Mouse (Mus musculus) heart, postnatal 10 days (tissue): ENCODE data around the gene Sncb. TPM values are rescaled to one million over a fixed set of nuclear protein-coding genes. Genes with fewer than 3 reads are reported as not detected.
A peak's percentile ranks its signal among the peaks of the same experiment; 100 is the strongest.
"Not testable (repeated sequence)": the region's sequence is repeated elsewhere in the genome, so short reads cannot be mapped to it uniquely, and the experiment has no call there.

Source experiments
- DNase-seq, 2 experiments: peaks; one replicate each; pipeline ENCODE4 v3.0.0; 2021
- intact Hi-C: fragments of 180-260 bp; cut with DNase I; formaldehyde crosslinking; loops from one replicate; pipeline ENCODE4 v1.15.1; 2025
- total RNA-seq, 2 experiments: library from RNA; stranded (reverse); gene quantifications; 2 replicates each; pipeline ENCODE4 v1.2.3; 2021

Gene Sncb
- total RNA-seq: not detected

DNA sequence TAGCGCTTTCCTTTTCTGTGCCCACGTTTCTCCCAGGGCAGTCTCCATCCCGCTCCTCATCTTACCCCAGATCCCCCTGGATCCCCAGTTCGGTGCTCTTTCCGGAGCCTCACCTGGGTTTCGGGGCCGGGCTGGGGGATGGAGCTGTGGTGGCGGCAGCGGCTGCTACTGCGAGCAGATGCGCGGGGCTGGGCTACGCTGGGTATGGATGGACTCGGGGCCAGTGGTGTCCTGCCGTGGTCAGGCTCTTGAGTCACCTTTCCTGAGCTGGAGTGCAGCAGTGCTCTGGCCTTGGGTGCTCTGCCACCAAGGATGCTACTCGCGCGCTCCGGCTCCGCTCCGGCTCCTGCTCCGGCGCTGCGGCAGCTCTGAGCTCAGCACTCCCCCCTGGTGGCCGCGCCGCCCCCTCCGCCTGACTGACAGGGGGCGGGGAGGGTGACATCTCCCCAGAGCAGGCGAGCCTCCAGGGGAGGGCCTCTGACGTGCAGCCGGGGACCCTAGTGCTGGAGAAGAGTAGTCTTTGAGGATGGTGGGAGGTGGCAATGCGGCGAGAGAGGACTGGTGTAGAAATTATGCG lies at the start of gene Sncb:
Gene Sncb, minus strand, starts transcription at position 404 of the 577 bp plus-strand sequence.
- DNase-seq: peak; percentile 41 to 49
- intact Hi-C loops: loop anchor here (10.0 kb wide), 1 partner anchor 51 kb away; no protein-coding TSS in a partner anchor

DNA sequence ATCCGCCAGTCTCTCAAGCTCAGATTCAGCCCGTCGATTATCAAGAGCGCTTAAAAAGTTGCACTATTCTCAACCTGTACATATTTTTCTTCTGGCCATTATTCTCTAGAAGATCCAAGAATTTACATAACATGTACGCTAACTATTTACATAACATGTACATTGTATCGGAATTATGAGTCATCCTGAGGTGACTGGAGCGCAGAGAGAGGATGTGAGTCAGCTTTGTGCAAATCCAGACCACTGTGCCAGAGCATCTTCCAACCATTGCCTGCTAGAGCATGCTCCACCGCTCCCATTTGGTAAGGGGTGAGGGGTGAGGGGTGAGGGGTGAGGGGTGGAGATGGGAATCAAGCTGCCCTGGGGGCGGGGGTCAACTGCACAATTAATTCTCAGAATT lies 47.0 kb upstream of the Sncb start:
- no peak for DNase-seq
- intact Hi-C loops: no loop called here

DNA sequence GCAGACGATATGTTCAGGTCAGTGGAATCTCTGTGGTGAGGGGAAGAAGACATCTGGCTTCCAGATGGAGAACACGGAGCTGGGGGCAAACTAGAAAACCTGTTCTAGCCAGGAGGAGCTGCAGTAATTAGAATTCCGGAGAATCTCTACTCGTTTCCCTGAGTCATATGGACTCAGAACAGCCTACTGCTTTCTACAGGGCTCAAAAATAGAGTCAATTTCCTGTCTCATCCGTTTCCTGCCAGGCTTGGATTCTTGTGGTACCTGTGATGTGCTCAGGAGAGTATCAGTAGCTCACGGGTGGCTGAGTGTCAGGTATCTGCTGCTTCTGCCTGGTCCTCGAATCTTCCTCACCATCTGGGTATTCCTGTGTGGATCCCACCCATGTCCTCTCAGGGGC lies 45.1 kb upstream of the Sncb start:
- no peak for DNase-seq
- intact Hi-C loops: no loop called here

DNA sequence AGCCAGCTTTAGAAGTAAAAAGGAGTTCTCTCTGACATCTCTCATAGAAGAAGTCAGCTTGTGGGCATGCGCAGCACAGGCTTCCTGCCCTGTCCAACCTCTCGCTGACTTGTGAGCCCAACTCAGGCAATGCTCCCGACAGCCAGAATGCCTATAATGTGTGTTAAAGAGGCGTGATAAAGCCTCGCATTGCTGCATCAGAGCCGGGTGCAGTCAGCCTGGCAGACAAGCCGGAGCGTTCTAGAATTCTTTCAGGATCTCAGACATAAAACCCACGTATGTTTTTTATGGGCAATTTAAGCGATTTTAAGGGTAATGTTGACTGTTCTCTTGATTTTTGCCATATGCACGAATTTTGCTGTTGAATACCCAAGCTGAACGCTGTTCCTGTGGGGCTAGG lies 41.7 kb upstream of the Sncb start:
- intact Hi-C loops: no loop called here
- DNase-seq: no peak

DNA sequence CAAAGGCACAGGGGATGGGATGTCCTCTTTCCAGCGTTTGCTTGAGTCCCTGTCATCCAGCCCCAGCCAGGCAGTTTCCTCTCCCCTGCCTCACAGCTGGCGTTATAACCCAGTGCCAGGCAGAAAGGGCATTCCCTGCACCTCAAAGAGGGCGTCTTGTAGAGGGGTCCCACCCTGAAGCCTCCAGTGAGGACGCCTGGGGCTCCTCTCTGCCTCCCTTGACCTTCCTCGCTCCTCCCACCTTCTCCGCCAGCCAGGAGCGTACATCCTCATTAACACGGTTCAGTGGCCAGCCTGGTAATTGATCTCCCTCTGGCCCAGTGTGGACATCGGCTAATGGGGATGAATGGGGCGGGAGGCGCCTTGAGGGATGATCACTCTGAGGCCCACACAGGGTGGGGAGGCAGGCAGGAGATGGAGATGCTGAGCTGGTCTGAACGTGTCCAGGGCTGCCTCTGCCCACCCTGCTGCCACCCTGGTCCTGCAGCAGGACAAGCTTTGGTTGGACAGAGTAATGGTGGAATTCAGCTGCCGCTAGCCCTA lies 40.1 kb upstream of the Sncb start:
- intact Hi-C loops: no loop called here
- DNase-seq: no peak

DNA sequence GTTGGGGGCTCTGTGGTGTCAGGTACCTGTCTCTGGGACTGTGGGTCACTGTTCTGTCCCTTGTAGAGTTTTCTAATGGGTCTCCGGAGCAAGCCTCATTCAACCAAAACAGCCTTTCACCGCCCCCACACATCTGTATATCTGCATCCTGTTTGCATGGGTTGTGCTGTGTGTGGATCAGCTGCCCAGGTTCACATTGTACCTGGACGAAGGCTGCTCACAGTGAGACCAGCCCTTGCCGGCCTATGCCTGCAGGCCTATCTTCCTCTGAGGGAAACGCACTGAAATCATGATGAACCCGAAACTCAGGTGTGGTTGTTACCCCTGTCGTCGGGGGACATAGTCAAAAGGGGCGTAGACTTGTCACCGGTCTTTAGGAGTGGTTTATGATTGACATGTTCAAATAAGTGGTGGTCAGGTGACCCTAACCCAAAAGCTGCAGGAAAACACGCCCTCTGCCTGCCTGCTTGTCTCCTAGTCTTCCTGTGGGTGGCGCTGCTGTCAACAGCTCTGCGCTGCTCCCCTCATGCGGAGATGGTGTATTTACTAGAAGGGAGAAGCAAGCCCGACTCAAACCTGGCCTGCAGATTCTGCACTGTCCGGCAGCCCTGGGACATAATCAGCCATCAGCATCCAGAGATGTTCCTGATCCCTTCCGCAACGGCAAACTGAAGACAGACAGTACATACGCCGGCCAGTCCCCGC lies 38.9 kb upstream of the Sncb start:
- DNase-seq: no peak
- intact Hi-C loops: no loop called here

DNA sequence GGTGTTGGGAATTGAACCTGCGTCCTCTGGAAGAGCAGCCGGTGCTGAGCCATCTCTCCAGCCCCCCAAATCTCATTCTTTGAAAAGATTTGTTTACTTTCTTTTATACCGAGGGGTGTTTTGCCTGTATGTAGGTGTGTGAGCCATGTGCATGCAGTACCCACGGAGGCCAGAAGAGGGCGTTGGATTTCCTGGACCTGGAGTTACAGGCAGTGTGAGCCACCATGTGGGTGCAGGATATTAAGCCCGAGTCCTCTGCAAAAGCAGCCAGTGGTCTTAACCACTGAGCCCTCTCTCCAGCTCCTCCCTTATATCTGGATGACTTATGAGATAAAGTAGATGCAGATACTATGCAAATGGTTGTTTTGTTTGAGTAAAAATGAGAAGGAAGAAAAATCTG lies 36.6 kb upstream of the Sncb start:
- intact Hi-C loops: no loop called here
- no peak for DNase-seq

DNA sequence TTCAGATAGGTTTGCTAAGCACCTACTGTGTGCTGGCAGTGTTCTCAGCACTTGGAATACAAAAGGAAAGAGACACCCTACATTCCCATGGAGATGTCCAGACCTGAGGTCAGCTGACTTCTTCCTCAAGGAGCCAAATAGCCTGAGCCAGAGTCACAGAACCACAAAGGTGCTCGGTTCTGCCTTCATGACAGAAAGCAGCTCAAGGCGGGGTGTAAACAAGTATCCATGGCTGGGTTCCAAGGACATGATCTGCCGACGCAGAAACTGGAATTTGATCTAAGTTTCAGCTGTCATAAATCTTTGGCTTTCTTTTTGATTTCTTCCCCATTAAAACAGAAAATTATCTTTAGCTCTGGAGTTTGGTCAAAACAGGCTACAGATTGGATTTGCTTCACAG lies 33.8 kb upstream of the Sncb start:
- intact Hi-C loops: no loop called here
- no peak for DNase-seq

DNA sequence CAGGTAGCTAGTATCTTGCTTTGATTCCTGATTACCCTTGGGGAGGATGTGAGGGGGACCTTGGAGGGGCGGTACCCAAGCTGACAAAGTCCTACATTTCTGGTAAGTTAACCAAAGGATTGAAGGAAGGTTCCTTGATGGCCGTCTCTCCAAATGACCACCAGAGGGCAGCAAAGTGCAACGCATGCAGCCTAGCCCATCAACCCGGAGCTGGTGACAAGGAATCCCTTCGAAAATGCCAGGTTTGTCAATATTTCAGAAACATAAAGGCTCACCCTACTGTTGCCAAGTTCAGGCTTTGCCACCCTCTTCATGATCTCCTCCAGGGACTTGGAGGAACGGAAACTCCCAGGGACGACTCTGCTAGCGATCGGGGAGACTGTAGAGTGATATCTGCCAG lies 33.3 kb upstream of the Sncb start:
- DNase-seq: peak; percentile 77 to 86
- intact Hi-C loops: loop anchor here (1.0 to 5.0 kb wide), 3 partner anchors 258 to 379 kb away; no protein-coding TSS in a partner anchor

DNA sequence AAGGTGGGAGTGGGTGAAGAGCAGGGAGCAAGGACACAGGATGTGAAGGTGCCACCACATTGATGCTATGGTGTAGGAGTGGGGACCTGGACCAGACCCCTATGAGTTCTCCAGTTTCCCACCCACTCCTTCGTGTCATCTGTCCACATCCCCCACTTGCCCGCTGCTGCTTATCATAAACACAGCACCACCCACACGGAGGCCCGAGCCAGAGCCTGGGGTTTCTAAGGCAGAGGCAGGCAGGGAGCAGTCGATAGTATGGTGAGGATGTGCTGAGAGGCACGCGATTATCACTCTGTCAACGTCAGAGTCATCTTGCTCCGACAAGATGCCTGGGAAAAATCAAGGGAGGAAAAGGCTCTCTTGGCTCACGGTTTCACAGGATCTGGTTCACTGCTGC lies 32.3 kb upstream of the Sncb start:
- intact Hi-C loops: loop anchor here (1.0 to 5.0 kb wide), 3 partner anchors 259 to 380 kb away; no protein-coding TSS in a partner anchor
- no peak for DNase-seq

DNA sequence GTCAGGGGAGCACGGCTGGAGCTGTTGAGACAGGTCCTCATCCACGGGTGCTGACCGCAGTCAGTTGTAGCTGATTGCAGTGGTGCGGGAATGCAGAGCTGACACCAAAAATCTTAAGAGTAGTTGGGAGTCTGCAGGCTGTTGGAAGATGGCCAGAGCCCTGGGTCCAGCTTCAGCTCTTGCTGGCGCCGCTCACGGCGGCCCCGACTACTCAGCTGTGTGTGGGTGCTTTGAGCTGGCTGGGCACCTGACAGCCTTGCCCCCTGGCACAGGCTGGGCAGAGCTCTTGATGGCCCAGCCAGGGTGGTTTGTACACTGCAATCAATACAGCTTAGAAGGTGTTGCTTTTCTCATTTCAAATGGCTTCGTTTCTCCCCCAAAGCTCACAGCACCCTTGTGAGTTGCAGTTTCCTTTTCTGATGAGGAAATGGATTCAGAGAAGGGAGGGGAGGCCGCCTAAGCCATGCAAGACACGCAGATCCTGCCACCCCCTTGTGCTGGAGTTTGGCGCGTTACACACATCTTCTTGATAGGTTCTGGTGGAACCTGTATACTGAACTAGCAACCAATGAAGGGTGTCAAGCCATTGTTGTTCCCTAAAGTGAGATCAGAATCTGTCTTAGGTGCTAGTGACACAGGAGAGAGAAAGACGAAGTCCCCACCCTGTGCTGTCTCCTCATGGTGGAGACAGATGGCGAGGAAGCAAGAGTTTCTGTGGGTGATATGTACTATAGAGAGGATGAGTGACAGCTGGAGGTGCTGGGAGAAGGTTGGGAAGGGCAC lies 31.7 kb upstream of the Sncb start:
- no peak for DNase-seq
- intact Hi-C loops: loop anchor here (5.0 kb wide), 1 partner anchor 259 kb away; no protein-coding TSS in a partner anchor

DNA sequence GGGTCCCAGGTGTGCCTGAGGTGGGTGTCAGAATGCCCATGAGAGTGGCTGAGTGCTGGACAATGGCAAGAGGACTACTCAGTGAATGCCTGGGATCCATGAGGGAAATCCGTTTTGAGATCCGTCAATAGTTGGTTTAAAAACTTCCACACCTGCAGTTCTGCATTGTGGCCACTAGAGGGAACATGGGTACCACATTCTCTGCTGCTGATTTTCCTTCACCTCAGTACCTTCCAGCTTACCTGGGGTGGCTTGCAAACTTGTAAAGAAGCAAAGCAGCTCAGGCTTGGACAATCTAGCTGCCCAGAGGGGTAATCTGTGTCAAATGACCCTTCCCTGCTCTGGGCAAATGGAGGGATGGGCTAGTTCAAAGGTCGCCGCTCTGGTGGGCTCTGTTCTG lies 31.0 kb upstream of the Sncb start:
- intact Hi-C loops: loop anchor here (5.0 kb wide), 1 partner anchor 260 kb away; no protein-coding TSS in a partner anchor
- peak; percentile 37 to 55 for DNase-seq

DNA sequence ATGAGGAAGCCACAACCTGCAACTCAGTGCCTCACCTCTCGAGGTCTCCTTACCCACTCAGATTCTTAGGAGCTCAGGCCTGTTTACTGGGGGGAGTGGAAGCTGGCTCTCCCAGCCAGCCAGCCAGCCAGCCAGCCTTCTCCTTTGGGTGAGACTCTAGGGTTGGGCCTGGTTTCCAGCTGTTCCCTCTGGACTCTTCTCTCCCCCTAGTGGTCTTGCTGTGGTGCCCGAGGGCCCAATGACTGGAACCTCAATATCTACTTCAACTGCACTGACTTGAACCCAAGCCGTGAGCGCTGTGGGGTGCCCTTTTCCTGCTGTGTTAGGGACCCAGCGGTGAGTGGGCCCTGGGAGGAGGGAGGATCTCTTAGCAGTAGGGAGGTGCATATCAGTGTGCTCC lies 28.4 kb upstream of the Sncb start:
- DNase-seq: no peak
- intact Hi-C loops: loop anchor here (5.0 kb wide), 1 partner anchor 262 kb away; no protein-coding TSS in a partner anchor

DNA sequence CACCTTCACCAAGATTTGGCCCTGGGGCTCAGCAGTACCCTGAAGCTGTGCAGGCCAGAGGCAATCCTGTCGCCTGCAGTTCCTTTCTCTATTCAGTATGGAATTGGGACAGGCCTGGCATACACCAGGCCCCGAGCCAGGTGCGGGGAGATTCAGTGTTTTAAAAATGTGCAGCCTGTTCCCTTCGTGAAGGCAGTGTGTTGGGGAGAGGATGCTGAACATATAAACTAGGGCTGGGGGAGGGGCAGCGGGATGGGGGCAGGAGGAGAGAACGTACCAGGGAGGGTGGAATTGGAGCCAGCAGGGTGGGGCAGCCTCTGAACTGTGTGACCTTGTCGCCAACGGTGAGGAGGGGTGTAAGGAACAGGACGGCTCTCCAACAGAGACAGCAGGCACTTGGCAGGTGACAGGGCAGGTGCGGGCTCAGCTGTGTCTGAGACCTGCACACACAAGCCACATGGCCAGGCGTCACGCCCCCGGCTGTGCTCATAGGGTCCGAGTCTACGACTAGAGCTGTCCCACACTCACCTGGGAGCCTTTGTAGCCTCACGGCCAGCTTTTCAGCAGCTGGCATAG lies 27.7 kb upstream of the Sncb start:
- no peak for DNase-seq
- intact Hi-C loops: no loop called here

DNA sequence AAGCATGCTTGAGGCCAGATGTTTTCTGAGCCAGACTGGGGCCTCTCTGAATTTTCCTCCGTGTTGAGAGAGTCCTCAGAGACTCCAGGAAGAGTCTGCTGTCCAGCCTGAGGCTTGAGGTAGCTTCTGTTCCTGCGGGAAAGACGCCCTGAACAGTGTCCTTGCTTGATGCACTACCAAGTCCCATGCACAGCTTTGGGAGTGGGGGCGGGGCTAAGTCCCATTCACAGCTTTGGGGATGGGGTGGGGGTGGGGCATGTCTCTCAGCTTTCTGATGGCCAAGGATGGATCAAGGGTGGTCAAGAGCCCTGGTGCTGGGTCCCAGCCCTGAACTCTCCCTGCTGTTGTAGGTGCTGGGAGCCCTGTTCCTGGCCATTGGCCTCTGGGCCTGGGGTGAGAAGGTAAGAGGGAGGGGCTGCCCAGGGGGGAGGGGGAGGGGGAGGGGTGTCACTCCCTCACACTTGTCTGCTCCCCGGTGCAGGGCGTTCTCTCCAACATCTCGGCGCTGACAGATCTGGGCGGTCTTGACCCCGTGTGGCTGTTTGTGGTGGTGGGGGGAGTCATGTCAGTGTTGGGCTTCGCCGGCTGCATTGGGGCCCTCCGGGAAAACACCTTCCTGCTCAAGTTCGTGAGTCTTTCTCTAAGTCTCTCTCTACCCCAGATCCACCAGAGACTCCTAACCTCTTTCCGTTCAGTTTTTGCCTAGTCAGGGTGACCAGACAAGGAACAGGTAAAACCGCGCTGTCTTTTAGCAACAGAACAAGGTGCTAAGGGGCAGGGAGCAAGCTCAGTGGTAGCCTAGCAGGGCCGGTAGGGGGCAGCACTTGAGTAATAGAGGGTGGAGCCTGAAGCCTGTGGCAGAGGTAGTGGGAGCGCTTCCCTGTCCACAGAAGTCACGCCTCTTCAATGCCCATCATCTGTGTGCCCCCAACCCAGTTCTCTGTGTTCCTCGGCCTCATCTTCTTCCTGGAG lies 26.1 kb upstream of the Sncb start:
- no peak for DNase-seq
- intact Hi-C loops: no loop called here

DNA sequence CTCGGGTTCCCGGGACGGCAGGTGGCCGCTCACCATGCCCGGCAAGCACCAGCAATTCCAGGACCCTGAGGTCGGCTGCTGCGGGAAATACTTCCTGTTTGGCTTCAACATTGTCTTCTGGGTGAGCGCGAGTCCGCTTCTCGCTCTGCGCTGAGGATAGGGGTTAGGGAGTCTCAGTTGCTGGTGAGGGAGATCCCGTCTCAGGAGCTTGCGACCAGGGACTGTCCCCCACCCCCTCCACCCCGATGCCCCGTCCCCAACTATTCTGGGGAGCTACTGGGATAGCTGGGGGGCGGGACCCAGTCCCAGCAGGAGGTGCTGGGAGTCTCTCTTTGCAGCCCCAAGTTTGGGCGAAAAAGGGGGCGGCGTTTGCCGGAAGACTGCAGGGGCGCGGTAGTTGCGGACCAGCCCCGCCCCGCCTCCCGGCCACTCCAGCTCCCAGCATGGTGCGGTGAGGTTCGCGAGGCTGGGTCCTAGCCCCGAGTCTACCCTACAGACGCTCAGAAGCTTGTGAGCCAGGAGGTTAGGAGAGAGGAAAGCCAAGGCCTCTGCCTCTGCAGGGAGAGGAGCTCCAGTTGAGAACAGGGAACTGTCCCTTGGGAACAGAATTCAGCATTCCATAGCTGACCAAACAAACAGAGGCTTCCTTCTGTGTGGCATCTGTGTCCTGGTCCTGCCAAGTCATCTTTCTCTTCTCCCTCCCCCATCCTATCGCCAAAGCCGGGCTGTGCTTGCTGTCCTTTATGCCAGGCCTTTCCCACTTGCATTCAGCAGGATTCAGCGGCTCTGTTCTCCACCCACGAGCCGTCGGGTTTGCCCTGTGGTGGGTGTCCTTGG lies 23.4 kb upstream of the Sncb start:
- intact Hi-C loops: no loop called here
- DNase-seq: peak; percentile 35 to 56

DNA sequence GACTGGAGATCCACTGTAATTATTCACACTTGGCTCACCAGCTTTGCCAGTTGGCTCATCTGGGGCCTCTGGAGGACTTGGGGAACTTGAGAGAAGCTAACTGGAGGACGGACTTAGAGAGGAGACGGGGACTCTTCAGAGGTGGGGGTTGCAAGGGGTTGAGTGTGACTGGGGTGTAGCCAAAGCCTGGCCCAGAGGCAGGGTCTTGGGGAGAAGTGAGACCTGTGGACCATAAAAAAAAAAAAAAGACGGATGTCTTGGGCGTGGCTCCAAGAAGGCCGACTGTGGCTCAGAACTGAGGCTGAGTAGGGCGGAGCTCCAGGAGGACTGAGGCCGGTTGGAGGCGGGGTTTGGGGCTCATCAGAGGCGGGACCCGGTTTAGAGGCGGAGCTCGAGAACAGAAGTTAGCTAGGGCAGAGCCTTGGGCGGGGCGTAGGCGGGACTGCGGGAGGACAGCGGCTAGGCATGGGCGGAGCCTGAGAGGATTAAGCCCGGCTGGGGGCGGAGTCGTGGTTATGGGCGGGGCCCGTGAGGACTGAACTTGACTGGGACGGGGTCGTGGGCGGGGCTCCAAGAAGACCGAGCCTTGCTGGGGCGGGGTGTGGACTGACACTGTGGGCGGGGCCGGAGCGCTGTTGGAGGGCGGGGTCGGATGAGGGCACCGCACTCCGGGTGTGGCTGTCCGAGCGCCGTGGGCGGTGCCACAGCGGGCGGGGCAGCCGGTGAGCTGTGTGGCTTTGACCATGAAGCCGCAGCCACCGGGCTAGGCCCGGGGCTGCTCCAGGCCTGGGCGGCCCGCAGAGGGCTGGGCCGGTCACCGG lies 22.6 kb upstream of the Sncb start, which contains the start of gene Tspan17:
Gene Tspan17, plus strand, starts transcription at position 638 of the 821 bp plus-strand sequence.
- peak; percentile 92 to 94 for DNase-seq
- intact Hi-C loops: no loop called here

DNA sequence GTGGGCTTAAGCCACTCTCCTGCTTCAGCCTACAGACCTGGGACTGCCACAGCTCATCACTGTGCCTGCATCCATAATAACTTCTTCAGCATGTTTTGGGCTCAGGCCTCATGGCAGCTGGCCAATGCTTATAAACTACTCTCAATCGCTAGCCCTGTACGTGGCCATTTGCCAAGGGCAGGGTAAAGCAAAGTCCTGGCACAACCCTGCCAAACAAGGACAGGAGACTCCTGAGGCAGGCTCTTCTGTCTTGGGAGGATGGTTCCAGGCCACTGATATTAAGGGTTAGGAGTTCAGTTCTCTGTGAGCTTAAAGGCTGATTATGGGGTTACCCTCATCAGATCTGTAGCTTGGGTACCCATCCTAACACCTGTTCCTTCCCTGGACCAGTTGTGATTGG lies 21.2 kb upstream of the Sncb start:
- DNase-seq, intact Hi-C loops: not testable (repeated sequence)
